Mouse (Mus musculus): ENCODE results near the gene Tnpo1.

DNA sequence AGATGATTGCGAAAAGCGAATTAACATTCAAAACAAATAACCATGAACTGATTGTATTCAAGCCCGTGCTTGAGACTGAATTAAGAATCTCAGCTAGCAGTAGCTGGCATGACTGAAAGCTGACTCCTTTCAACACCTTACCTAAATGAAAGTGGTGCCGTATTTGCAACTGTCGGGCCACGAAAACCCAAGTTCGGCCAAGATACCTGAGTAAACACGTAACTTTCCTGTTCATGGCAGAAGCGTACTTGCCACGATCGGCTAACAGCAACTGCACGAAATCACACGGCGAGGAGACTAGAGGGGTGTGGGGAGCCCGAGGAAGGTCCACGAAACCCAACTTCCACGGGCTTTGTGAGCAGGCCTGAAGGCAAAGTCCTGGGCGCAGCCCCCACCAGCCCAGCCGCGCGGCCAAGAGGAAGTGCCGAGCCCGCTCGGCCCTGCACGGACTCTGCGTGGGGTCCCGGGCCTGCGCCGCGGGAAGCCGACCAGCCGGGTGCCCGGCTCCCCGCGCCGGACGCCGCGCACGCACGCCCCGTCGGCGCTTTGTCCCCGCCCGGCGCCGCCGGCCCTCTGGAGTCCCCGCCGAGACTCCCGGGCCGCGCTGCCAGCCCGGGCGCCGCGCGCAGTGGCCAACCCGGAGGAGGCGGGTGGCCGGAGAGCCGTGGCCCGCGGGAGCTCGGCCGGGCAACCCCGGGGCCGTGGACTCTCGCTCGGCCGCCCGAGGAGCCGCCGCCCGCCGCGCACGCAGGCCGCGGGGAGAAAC is 111.7 kb downstream of the Tnpo1 start:
- TF ChIP-seq CTCF (IDR thresholded peaks at IDR 0.05; ENCODE audit: low read depth) (no peak), EP300 (optimal IDR thresholded peaks at IDR 0.05) (no peak)

Measured in stomach, postnatal 0 days (tissue).